Mouse (Mus musculus) lung, postnatal 36 days (tissue): ENCODE results near the gene Stpg3.

Experiments used
- DNase-seq: peaks from one replicate; pipeline ENCODE4 v3.0.0; 2022; ENCODE audit warnings: mixed read lengths

Stpg3 gene

DNA sequence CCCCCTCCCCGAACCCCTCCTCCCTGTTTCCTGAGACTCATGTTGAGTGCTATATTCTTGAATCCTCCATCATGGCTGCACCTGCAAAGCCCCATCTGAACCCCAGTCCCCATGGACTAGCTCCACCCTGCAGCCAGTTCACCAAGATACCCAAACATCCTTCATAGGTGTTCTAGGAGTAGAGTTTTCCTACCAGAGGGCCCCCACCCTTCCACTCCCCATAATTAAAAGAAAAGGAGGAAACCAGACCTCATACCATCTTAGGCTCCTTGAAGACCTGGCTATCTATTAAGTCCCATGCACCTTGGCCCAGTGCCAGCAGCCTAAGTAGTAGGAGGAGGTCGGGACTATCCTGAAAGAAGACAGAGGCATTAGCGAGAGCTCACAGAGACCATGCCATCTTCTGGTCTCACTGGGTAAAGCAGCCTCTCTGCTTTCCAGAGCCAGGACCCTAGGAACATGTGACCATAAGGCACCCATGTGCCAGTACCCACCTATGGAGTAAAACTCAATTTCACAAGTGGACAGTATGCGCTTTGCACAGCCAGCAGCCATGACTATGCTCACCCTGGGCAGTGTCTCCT, 10.7 kb downstream of the Stpg3 start:
- DNase-seq = peak; percentile 25

DNA sequence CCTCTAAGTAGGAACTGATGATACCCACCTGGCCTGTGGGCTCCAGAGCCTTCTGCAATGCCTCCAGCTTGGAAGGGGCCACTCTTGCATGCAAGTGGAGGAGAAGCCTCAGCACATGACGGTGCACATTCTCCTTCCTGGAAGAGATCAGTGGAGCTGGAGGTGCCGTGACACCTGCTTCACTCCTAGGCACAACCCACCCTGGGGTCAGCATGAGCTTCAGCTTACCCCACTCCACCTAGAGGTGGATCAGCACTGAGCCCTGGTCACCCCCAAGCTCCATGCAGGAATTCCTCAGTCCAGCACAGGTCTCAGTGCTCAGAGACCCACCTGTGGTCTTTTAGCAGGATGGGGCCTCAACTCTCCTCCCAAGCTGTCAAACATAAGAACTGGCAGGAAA, 13.8 kb downstream of the Stpg3 start:
- no peak for DNase-seq

DNA sequence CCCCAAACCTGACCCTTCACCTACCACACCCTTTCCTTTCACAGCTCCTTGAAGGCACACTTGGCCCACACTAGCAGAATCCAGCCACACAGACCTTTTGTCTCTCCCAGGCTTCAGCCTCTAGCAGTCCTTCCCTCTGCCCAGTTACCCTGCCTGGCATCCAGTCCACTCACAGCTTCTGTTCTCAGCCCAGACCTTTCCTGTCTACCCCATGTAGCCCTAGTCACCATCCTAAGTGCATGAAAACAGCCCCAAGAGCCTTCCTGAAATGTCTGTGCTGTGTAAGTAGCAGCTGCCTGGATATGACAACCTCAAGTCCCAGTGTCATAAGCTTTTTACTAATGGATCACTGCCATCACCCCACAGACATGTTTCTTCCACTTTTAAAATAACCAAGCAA, 16.5 kb downstream of the Stpg3 start:
- DNase-seq = no peak

DNA sequence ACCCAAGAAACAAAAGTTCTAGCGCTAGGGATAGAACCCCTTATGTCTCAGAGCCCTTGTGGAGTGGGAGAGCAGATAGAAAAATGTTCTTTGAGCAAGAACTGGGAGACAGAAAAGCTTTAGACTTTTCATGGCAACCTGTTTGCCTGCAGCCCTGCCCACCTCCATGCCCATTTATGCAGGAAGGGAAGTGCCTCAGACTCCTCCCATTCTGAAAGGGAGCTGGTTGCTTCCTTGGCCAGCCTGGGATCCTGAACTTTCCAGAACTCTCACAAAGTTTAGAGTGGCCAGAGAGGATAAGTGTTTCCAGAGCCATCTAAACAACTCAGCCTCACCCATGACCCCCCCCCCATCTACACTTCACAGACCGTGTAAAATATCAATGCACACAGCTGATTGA, 17.2 kb downstream of the Stpg3 start:
- peak; percentile 70 for DNase-seq

DNA sequence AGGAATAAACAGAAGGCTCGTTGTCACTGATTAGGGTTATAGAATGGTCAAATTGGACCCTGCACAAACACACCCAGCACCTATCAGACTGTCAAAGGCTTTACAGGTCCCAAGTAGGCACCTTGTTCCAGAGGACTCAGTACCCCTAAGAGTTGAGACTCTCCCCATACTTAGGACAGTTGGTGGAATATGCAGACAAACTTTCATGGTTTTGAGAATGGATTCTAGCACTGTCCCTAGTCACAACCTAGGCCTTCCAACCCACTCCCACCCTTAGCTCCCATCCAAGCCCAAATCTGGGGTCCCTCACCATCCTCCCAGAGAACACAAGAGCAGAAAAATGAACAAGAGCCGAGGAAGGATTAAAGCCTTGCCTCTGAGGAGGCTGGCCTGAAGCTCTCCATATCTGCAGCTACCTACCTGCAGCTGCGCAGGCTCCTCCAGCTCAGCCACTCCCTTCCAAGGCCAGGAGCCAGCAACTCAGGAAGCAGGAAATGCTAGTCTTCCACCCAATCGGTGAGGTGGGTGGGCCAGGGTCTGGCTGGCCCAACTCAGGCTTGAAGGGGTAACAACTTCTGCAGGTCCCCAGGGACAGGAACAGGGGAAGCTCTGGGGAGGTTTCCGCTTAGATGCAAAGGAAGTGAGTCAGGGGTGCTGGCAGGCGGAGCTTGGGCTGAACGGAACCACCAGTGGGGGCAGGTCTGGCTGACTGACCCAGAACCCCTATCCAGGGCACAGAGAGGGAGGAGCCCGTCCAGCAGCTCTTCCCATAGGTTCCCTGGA, 18.1 kb downstream of the Stpg3 start, which contains the start of gene Tor4a:
Gene Tor4a (minus strand): TSS at position 715 of the 783 bp plus-strand sequence.
- peak; percentile 92 for DNase-seq

DNA sequence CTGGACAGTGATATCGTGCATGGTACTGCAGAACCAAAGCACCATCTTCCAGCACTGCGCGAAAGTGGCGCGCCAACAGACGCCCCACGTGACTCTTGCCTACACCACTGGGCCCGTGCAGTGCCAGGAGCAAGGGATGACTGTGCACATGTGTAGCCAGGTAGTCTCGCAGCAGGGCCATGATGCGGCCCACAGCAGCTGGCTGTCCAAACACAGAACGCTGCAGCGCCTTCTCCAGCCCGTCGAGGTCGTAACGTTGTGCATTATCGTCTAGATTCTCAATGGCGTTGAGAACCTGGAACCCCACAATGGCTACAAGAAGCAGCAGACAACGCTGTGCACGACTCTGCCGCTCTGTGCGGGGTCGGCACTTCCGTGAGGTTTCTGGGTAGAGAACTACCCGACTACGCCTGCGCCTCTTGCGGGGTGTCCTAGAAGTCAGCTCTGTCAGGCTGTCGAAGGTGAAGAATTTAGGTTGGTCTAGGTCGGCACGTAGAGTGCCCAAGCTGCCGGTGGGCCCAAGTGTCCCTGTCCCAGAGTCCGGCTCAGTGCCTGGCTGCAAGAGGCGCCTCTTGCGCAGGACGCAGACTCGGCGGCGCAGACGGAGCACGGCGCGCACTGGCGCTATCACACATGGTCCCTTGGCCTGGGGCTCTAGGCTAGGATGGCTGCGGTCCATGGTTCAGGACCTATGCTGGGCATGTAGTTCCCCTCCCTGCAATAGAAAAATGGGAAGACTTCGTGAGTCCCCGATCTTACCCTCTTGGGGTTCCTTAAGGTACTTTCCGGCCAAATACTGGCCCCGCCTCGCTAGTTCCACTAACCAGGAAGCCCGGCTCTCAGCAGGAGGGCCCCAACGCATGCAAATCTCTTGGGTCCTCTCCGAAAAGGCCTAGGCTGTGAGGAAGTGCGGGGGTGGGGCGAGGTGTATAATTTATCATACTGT, 19.0 kb downstream of the Stpg3 start:
- DNase-seq = peak; percentile 92

DNA sequence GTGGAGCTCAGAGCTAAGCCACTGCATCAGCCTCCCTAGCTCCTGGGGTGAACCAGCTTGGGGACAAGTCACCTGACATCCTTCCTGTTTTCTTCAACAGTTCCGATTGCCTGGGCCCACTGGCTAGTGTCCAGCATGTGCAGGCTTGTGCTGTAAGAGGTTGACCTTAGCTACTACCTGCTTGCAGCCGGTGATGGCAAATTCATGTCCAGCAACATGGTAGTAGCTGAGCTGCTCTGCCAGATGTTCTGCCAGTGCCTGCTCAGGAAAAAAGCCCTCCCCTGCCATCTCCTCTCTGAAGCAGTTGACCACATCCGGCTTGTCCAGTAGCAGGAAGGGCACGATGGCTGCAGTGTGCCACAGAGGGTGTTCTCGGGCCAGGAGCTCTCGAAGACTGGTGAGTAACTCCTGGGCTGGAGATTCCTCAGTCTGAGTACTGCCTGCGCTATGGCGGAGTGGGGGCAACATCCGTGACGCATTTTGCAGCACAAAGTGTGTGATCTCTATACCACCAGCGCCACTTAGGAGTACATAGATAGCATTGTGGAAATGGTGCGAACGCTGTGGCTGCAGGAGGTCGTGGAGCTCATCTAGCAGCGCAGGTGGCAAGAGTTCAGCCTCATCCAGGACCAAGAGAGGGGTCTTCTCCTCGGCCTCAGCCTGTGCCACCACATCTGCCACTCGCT, 19.8 kb downstream of the Stpg3 start:
- no peak for DNase-seq

DNA sequence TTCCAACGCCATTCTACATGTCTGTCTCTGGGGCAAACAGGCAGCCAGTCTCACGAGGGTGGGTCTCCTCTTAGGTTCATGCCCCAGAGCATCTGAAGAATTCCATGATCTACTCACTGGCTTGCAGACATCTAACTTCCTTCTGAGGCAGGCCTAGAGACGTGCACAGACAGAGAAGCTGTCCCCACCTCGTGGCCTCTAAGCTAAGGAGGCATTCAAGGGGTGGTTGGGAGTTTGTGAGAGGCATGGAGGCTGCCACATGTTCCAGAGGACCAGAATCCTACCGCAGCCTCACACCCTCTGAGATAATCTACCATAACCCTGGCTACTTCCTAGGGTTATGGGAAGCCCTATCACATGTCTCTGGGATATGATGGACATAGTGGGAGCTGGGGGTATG, 20.4 kb downstream of the Stpg3 start:
- no peak for DNase-seq

DNA sequence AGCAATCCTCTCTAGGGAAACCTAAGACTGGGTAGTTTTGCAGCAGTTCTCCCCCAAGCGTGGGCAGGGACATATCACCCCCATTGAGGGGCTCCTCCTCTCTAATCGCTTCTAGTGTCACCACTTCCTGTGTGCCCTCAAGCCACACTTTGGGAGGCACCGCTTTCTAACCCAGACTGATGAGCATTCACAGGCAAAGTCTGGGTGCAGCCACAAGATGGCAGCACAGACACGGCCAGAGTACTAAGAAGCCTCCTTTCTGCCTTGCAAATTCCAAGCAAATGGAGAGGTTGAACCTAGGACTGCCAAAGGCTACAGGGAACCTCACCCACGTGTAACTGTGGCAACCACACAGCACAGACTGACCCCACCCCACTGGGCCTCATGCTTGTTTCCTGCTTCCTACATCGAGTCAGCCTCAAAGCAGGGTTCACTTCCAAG, 21.1 kb downstream of the Stpg3 start:
- DNase-seq = peak; percentile 95

DNA sequence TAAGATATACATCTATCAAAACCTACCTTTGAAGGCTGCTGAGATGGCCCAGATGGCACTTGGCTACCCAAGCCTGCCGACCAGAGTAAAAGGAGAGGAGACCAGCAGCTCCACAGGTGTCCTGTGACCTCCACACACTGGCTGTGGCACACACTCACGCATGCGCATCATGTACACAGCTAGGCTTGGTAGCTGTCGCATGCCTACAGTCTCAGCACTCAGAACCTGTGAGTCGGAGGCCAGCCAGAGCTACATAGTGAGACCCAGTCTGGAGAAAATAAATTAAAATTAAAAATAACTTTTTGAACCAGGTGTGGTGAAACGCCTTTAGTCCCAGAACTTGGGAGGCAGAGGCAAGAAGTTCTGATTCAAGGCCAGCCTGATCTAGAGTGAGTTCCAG, 26.6 kb downstream of the Stpg3 start:
- DNase-seq = no peak

DNA sequence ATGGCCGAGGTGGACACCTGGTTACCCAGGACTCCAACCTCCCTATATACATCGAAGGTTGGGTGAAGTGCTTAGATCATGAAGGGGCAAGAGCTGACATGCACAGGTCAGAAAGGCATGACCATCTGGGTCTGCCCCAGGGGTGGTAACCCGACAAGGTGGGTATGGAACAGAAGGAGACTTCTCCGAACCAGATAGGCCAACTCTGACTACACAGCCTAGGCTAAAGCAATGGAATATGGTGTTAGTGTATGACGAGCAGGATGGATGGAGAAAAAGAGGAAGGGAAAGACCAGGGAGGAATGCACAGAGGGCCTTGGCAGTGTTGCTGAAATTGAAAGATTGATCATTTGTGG, 27.9 kb downstream of the Stpg3 start:
- DNase-seq = no peak

DNA sequence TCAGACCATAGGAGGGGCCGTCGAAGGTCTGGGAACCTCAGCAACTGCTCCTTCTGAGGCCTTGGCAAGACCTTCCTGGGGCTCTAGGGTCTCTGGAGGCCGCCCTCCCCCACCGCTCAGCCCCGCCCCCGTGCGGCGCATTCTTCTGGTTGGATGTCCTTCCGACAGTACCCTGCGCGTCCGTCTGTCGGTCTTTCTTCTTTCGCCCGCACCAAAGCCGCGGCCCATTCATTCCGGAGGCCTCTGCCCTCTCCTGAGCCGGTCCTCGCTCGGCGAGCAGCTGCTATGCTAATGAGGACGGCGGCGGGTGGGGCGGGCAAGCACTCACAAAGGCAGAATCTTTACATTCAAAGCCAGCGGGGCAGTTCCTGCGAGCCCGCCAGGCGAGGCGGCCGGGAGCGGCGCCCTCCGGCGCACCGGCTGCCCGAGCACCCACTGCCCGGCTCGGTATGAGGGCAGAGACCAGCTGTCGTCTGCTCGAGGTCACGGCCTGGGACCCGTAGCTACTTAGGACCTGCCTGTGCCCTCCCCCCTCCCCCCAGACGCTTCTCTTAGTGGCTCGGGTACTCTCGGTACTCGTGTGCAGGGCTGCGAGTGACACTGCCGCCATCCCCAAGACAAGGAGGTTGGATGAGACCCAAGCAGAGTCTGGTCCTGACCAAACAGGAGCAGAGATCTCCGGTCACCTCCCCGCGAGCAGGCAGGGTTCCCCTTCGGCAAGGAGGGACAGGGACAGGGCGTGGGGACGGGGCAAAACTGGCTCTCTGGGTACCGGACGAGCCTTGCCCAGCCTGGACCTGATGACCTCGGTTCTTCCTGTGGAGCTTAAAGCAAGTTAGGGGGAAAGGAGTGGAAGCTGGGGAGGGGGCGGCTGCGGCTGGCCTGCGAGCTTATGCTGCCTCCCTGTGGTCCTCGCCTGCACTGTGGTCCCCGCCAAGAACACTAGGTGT, 28.5 kb downstream of the Stpg3 start:
- peak; percentile 71 for DNase-seq

DNA sequence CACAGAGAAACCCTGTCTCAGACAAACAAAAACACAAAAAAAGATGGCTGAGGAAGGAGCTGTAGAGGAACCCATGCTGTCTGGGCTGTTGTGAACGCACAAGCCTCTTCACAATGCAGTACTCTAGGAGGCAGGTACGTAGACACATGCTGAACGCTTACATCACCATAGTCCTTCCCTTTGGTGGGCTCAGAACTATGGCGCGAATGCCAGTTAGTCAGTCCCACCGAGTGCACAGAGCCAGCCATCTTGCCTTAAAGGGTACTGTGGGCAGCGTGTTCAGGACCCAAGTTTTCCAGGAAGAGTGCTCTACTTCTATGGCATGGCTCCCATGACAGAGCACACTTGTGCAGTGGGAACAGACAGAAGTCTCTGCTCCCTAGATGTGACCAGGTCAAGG, 29.9 kb downstream of the Stpg3 start:
- no peak for DNase-seq

DNA sequence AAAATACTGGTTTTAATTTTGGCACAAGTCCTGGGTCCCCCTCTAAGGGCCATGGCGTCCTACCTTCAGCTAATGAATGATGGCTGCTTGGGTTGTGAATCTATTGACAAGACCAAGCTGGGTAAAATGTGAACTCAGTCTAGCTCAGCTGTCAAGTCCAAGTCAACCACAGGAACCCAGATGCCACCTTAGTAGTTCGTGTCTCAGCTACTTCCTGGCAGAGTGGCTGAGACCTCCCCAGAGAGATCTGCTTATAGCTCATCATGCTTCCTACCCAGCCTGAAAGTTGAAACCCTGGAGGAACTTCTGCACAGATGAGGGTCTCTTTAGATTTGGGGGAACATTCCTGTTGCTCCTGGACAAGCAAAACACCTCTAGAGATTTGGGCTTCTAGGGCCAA, 31.1 kb downstream of the Stpg3 start:
- DNase-seq = no peak

DNA sequence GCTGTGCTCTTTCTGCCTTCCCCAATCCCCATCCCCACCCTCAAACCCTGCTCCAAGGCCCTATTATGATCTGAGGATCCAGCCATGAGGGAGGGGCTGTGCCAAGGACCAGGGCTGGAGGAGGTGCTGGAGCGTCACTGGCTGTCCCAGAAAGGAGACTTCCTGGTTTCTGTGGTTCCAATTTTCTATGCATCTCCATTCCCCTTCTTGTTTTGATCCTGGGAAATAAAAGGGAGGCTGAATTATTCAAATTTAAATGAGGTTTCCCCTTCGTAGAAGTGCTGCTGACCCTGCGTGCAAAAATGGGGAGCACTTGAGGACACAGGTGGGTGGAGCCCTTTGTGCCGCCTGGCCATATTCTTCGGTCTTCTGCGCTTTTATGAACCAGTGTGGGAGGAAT, 31.8 kb downstream of the Stpg3 start:
- no peak for DNase-seq

DNA sequence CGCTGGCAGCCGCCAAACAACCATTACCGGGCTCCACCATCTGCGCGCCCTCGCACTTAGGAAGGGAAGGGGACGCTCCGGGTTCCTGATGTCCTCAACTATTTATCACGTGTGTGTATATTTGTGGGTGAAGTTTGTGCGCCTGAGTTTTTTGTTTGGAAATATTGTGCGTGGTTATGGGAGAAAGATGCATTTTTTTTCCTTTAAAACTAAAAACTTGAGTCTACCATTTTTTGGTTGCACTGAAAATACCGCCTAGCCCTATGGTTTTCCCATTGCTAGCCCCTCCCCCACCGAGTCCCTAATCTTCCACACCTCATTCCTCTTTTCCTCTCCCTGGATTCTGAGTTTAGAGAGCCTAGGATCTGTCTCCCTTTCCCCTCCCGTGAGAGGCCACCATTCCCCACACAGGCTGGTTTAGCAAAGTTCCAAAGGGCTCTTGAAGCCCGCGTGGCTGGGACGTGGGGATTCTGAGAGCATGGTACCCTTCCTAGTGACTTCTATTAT, 32.5 kb downstream of the Stpg3 start:
- DNase-seq = no peak

DNA sequence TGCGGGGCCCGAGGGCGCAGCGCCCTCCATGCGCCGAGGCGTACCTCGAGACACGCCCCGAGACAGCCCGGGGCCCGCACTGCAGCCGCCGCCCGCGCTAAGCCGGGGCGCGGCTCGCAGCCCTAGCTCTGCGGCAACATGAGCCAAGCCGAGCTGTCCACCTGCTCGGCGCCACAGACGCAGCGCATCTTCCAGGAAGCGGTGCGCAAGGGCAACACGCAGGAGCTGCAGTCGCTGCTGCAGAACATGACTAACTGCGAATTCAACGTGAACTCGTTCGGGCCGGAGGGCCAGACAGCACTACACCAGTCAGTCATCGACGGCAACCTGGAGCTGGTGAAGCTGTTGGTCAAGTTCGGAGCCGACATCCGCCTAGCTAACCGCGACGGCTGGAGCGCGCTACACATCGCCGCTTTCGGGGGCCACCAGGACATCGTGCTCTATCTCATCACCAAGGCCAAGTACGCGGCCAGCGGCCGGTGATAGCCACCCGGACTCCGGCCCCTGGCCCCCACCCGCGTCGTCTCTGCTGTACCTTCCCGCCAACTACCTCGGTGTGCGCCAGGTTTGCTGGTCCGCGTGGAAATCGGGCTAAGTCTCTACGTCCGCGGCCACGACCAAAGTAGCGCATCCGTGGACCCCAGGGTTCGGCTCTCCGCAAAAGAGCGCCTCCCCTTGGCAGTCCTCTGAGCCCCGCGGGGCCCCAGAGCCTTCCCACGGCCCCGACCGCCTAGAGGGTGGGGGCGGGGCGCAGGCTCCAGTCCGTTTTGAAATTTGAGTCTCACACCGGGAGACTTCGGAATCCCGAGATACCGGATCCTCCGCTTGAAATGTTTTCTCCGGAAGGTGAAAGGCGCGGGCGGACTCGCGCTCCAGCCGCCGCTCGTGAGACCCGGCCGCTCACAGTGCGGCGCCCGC, 33.2 kb downstream of the Stpg3 start:
- DNase-seq = peak; percentile 54

DNA sequence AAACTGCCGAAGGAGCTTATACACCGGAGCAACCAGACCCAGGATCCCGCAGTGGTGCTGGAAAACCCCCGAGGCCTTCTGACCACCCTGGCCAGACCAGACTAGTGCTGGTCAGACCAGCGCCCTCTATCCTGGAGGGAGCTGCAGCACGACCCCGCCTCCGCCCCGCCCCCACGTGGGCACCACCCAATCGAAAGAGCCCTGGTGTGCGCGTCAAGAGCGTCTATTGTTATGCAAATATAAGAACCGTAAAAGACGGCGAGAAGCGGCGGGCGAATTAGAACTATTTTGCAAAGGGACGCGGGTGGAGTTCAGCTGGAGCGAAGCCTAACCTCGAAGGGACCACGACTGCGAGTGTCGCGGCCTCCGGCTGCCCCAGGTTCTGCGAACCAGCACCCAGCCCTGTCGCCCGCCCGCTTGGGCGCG, 33.9 kb downstream of the Stpg3 start, which contains the start of gene Nrarp:
Gene Nrarp (plus strand): TSS at position 281 of the 426 bp plus-strand sequence.
- DNase-seq = peak; percentile 98

DNA sequence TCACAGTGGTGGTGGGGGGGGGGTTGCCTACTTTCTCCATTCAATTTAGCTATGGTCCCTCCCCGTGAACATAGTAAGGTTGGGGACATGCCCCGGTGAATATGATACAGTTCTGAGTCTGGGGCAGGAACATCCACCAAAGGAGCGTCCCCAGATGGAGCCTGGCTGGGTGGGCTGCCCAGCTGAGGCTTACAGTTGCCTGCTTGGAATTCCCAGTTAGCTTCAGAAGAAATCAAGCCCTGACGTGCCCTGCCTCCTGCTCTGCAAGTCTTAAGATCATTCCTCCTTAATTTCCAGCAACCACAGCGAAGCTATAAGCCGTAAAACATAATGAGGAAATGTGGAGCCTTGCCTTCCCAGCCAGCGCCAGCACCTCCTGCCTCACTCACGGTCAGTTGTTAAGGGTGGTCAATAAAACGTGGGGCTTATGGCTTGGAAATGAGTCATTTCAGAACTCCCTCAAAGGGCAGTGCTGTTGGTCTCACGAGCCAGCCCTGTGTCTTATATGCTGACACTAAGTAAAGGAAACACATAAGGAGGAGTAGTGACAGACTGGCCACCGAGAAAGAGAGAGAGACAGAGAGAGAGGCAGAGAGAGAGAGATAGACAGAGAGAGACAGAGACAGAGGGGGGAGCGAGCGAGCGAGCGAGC, 34.7 kb downstream of the Stpg3 start:
- DNase-seq = no peak
